Mouse (Mus musculus) Patski (cell line): Measurements from ENCODE around the gene Opa1. TPM values are rescaled to one million over a fixed set of nuclear protein-coding genes. Genes with fewer than 3 reads are reported as not detected.

Experiments
- ATAC-seq: fragments of 100-300 bp; one replicate; pipeline ENCODE4 v1.8.0; 2021
- CTCF ChIA-PET: fragments of 350-600 bp; sonication (Branson Sonifier 250); formaldehyde crosslinking; loops from one replicate; lab custom pipeline; 2022; ENCODE audit warnings: inconsistent platforms; lab: Charles Lee
- POLR2A ChIA-PET: fragments of 350-600 bp; sonication (Branson Sonifier 250); formaldehyde crosslinking; loops from one replicate; lab custom pipeline; 2022; ENCODE audit warnings: antibody characterized with exemption, inconsistent platforms; lab: Charles Lee
- DNase-seq: peaks from one replicate; pipeline ENCODE4 v3.0.0-alpha.2; 2011; ENCODE audit warnings: low read depth, low spot score
- H3K27me3 ChIP-seq: fragments of 371-371 bp; one replicate; pipeline ENCODE4 v1.5.1; 2021
- CTCF ChIP-seq: fragments of 100-300 bp; IDR thresholded peaks from one replicate; pipeline ENCODE4 v1.5.1; 2021
- in situ Hi-C: fragments of 300-500 bp; cut with MboI; formaldehyde crosslinking; loops from 3 replicates; pipeline ENCODE4 v1.11.1; 2018; ENCODE audit warnings: low pct_unique_long_range_greater_than_20kb, mixed read lengths
- polyA plus RNA-seq: library from polyadenylated mRNA; unstranded; gene quantifications from one replicate; pipeline ENCODE4 v1.2.3, GENCODE M21; 2021

The Opa1 gene
- polyA plus RNA-seq, 1 experiment from 2014 or later: 56.8 TPM

- in situ Hi-C loops: no loop called here
These were observed 5.1 kb upstream of the Opa1 start for GRCm38 (mm10) chr16:29574013-29574412.

GRCm38 (mm10) chr16:29575620-29576019 is 3.5 kb upstream of the Opa1 start:
- ChIA-PET CTCF (interaction anchor here (1.3 kb wide), 1 partner anchor 738 kb away, joined by 5 read pairs; no protein-coding TSS in a partner anchor), POLR2A (no interaction called here)
- DNase-seq (no peak), ATAC-seq (no peak)
- H3K27me3 ChIP-seq: peaks cover 22% of the 10 kb centered on the region
- in situ Hi-C loops: no loop called here
- peak; percentile 63 for TF ChIP-seq CTCF

More at GRCm38 (mm10) chr16:29574013-29574412, 5.1 kb upstream of the Opa1 start:
- ChIA-PET CTCF (no interaction called here), POLR2A (no interaction called here)
- DNase-seq: no peak
- ATAC-seq: no peak
- no peak for TF ChIP-seq CTCF
- peaks cover 22% of the 10 kb centered on the region for H3K27me3 ChIP-seq

- CTCF ChIA-PET: no interaction called here
- no peak for ATAC-seq
These were observed 648 bp downstream of the Opa1 start for GRCm38 (mm10) chr16:29579787-29580176.

GRCm38 (mm10) chr16:29592171-29592570 is 13.0 kb downstream of the Opa1 start:
- H3K27me3 ChIP-seq: no peaks in the 10 kb centered on the region
- POLR2A ChIA-PET: no interaction called here
- in situ Hi-C loops: no loop called here
- no peak for TF ChIP-seq CTCF
- ATAC-seq (no peak), DNase-seq (no peak)
- CTCF ChIA-PET: interaction anchor here (2.3 kb wide), 1 partner anchor 10 kb away, joined by 6 read pairs; no protein-coding TSS in a partner anchor

More at GRCm38 (mm10) chr16:29579787-29580176, 648 bp downstream of the Opa1 start:
- POLR2A ChIA-PET: no interaction called here
- TF ChIP-seq CTCF: no peak
- DNase-seq: peak; percentile 13
- in situ Hi-C loops: no loop called here
- peaks cover 6% of the 10 kb centered on the region for H3K27me3 ChIP-seq

- in situ Hi-C loops: no loop called here
- POLR2A ChIA-PET: interaction anchor here (0.7 kb wide), 1 partner anchor 84 kb away, joined by 5 read pairs; no protein-coding TSS in a partner anchor
- ATAC-seq: no peak
- no peaks in the 10 kb centered on the region for H3K27me3 ChIP-seq
- CTCF ChIA-PET: interaction anchor here (1.7 kb wide), 1 partner anchor 9 kb away, joined by 4 read pairs; no protein-coding TSS in a partner anchor
- no peak for TF ChIP-seq CTCF
- no peak for DNase-seq
These were observed 18.0 kb downstream of the Opa1 start for GRCm38 (mm10) chr16:29597122-29597521.

DNA sequence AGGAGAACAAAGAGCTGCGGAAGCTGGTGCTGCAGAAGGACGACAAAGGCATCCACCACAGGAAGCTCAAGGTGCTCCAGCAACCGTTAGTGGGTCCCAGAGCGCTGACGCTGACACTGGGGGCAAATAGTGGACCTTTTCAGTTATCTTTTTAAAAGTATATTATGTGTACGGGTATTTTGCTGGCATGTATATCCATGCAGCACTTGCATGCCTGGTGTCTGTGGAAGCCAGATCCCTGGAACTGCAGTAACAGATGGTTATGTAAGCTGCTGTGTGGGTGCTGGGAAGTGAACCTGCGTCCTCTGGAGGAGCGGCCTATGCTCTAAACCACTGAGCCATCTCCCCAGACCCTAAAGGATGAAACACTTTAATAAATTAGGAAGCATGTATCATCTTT is 26.4 kb downstream of the Opa1 start:
- ChIA-PET POLR2A (no interaction called here), CTCF (interaction anchor here (0.8 kb wide), 1 partner anchor 19 kb away, joined by 3 read pairs; no protein-coding TSS in a partner anchor)
- ATAC-seq (no peak), DNase-seq (no peak)
- in situ Hi-C loops: no loop called here
- no peak for TF ChIP-seq CTCF
- no peaks in the 10 kb centered on the region for H3K27me3 ChIP-seq

- DNase-seq: no peak
- in situ Hi-C loops: no loop called here
- no peaks in the 10 kb centered on the region for H3K27me3 ChIP-seq
- CTCF ChIA-PET: interaction anchor here (1.3 kb wide), 1 partner anchor 10 kb away, joined by 4 read pairs; no protein-coding TSS in a partner anchor
- POLR2A ChIA-PET: no interaction called here
- TF ChIP-seq CTCF: no peak
- no peak for ATAC-seq
These were observed 28.0 kb downstream of the Opa1 start for GRCm38 (mm10) chr16:29607131-29607530.

DNA sequence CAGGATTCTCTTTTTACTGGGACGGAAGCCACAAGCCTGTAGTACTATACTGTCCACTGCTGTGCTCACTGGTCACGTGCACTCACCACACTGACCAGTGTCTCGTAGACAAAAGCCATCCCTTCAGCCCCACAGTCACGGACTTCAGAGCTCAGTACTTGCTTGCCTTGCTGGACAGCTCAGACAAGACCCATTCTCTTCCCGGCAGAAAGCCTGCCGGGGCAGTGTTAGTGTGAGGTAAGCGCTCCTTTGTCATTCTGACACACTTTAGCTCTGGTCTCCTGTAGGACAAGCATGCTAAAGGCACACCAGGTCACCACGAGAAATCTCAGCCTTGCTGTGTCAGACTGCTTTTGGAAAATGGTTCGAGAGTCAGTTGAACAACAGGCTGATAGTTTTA is 35.6 kb downstream of the Opa1 start:
- in situ Hi-C loops: no loop called here
- no peaks in the 10 kb centered on the region for H3K27me3 ChIP-seq
- POLR2A ChIA-PET: no interaction called here
- CTCF ChIA-PET: interaction anchor here (2.0 kb wide), 1 partner anchor 14 kb away, joined by 4 read pairs; no protein-coding TSS in a partner anchor
- no peak for TF ChIP-seq CTCF
- no peak for ATAC-seq
- DNase-seq: no peak

DNA sequence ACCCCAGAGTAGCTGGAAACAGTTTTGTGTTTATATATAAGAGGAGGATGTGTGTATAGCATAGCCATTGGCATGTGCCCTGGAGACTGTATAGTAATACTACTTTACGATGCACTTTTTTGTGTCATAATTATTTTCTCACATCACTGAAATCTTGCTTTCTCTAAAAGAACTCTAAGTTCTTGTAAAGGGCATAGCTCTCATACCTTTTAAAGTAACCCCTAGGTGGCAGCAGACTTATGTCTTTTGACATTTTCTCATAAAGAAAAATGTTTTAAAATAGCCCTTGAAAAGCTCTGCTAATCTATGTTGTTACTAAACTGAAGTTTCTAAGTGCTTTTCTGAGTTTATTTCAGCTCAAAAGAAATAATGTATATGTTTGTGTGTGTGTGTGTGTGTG is 49.9 kb downstream of the Opa1 start:
- ChIA-PET CTCF (interaction anchor here (0.7 to 2.2 kb wide), 12 partner anchors 9 to 683 kb away, joined by 3 to 7 read pairs (median 4); no protein-coding TSS in a partner anchor), POLR2A (interaction anchor here (0.8 to 1.0 kb wide), 2 partner anchors 100 to 106 kb away, joined by 3 read pairs; no protein-coding TSS in a partner anchor)
- no peaks in the 10 kb centered on the region for H3K27me3 ChIP-seq
- no peak for ATAC-seq
- peak; percentile 36 for TF ChIP-seq CTCF
- in situ Hi-C loops: loop anchor here (5.0 to 10.0 kb wide), 5 partner anchors 98 to 608 kb away; no protein-coding TSS in a partner anchor
- no peak for DNase-seq

- no peak for TF ChIP-seq CTCF
- ChIA-PET POLR2A (no interaction called here), CTCF (interaction anchor here (1.7 kb wide), 1 partner anchor 8 kb away, joined by 8 read pairs; no protein-coding TSS in a partner anchor)
- ATAC-seq (no peak), DNase-seq (no peak)
- in situ Hi-C loops: no loop called here
- H3K27me3 ChIP-seq: no peaks in the 10 kb centered on the region
These were observed 56.6 kb downstream of the Opa1 start for GRCm38 (mm10) chr16:29635780-29636179.

GRCm38 (mm10) chr16:29642376-29642775 is 63.2 kb downstream of the Opa1 start:
- DNase-seq (no peak), ATAC-seq (no peak)
- H3K27me3 ChIP-seq: no peaks in the 10 kb centered on the region
- CTCF ChIA-PET: interaction anchor here (0.8 to 2.8 kb wide), 5 partner anchors 7 to 594 kb away, joined by 3 to 8 read pairs (median 4); no protein-coding TSS in a partner anchor
- in situ Hi-C loops: no loop called here
- POLR2A ChIA-PET: no interaction called here
- no peak for TF ChIP-seq CTCF
